Comparison of ENCODE assay signal across 8 mouse cellular contexts in genomic region chr5:136458102-136458863, GRCm38 (mm10).
DNase-seq lines count a peak whose midpoint lies in the region; ATAC-seq and TF ChIP-seq lines count a peak whose summit lies in the region.

No protein-coding gene starts in this region.

- no peak for TF ChIP-seq POLR2A in cerebellum, adult 2 months (IDR thresholded peaks at IDR 0.05; ENCODE audit: borderline replicate concordance, insufficient read depth, low read length)

- no peak for DNase-seq in gastrocnemius, adult 2 months
- no peak for DNase-seq in gastrocnemius, postnatal 14 days
- DNase-seq in adrenal gland, postnatal 10 days, result peak; percentile 45
- peak; percentile 71 for DNase-seq in lung, postnatal 36 days
- no peak for DNase-seq in right cerebral cortex, adult 18-20 months
- DNase-seq in cerebellum, adult 2 months, result no peak

- no peaks in the 10 kb centered on the region for H3K27me3 ChIP-seq in intestine, embryonic 15.5 days (replicated peaks)
- H3K27me3 ChIP-seq in cerebellum, adult 2 months (ENCODE audit: control insufficient read depth, insufficient read depth, low read length), result no peaks in the 10 kb centered on the region
- no peaks in the 10 kb centered on the region for H3K27me3 ChIP-seq in forebrain, embryonic 13.5 days

- H3K4me2 ChIP-seq in intestine, embryonic 15.5 days (replicated peaks), result no peak overlapping the region
- H3K4me2 ChIP-seq in forebrain, embryonic 13.5 days, result no peak overlapping the region

- no peak overlapping the region for H3K4me3 ChIP-seq in gastrocnemius, adult 2 months
- H3K4me3 ChIP-seq in intestine, embryonic 15.5 days (replicated peaks), result no peak overlapping the region
- no peak overlapping the region for H3K4me3 ChIP-seq in cerebellum, adult 2 months (replicated peaks; ENCODE audit: insufficient read depth, low read depth, low read length)
- no peak overlapping the region for H3K4me3 ChIP-seq in forebrain, embryonic 13.5 days

- no peaks in the 10 kb centered on the region for H3K36me3 ChIP-seq in intestine, embryonic 15.5 days
- H3K36me3 ChIP-seq in forebrain, embryonic 13.5 days (ENCODE audit: poor library complexity, severe bottlenecking), result no peaks in the 10 kb centered on the region

- peaks cover 20% of the 10 kb centered on the region for H3K4me1 ChIP-seq in intestine, embryonic 15.5 days (replicated peaks)
- peaks cover 26% of the 10 kb centered on the region for H3K4me1 ChIP-seq in cerebellum, adult 2 months (ENCODE audit: control insufficient read depth, insufficient read depth, low read length)
- peaks cover 8% of the 10 kb centered on the region for H3K4me1 ChIP-seq in forebrain, embryonic 13.5 days

- peak; percentile 70 for ATAC-seq in intestine, embryonic 15.5 days
- ATAC-seq in forebrain, embryonic 13.5 days, result no peak

- 21% methylated on average over 7 of the region's 7 CpGs for WGBS in intestine, embryonic 15.5 days
- WGBS in cerebellum, adult 2 months, result 52% methylated on average over 7 of the region's 7 CpGs
- 85% methylated on average over 7 of the region's 7 CpGs for WGBS in forebrain, embryonic 13.5 days

- H3K9me3 ChIP-seq in intestine, embryonic 15.5 days, result no peaks in the 10 kb centered on the region
- H3K9me3 ChIP-seq in forebrain, embryonic 13.5 days (replicated peaks), result no peaks in the 10 kb centered on the region

- intact Hi-C loops in gastrocnemius, adult 2 months (cut with DNase I), result no loop called here
- intact Hi-C loops in gastrocnemius, postnatal 14 days (cut with DNase I; ENCODE audit: low total_unique reads), result no loop called here

- no peak overlapping the region for H3K9ac ChIP-seq in intestine, embryonic 15.5 days
- H3K9ac ChIP-seq in forebrain, embryonic 13.5 days, result no peak overlapping the region

- TF ChIP-seq CTCF in gastrocnemius, adult 2 months (IDR thresholded peaks at IDR 0.05), result no peak
- TF ChIP-seq CTCF in cerebellum, adult 2 months (IDR thresholded peaks at IDR 0.05; ENCODE audit: borderline replicate concordance, insufficient read depth, low read depth, low read length), result no peak

- peak overlapping the region; percentile 49 for H3K27ac ChIP-seq in gastrocnemius, adult 2 months
- H3K27ac ChIP-seq in intestine, embryonic 15.5 days, result peak overlapping the region; percentile 66
- no peak overlapping the region for H3K27ac ChIP-seq in cerebellum, adult 2 months (ENCODE audit: insufficient read depth, low read length)
- H3K27ac ChIP-seq in forebrain, embryonic 13.5 days, result no peak overlapping the region

Comparison
In these comparisons a context has a peak if more than half of its experiments do, and no peak if none do; other contexts are left out.
1. DNase-seq: peak in adrenal gland, postnatal 10 days (single experiment) and lung, postnatal 36 days (single experiment); none in gastrocnemius, adult 2 months (single experiment), gastrocnemius, postnatal 14 days (single experiment), right cerebral cortex, adult 18-20 months (single experiment) and cerebellum, adult 2 months (0 of 2).
2. H3K27ac ChIP-seq: peak in gastrocnemius, adult 2 months (single experiment) and intestine, embryonic 15.5 days (single experiment); none in cerebellum, adult 2 months (single experiment) and forebrain, embryonic 13.5 days (single experiment).